Mouse (Mus musculus): ENCODE results near the gene Nr2c1.

The Nr2c1 gene

GRCm38 (mm10) chr10:94147756-94148531 lies at the start of gene Nr2c1:
Gene Nr2c1, plus strand, starts transcription at chr10:94148023.
- in situ Hi-C loops (cut with MboI, MseI): no loop called here

GRCm38 (mm10) chr10:94098100-94098499 lies 49.7 kb upstream of the Nr2c1 start:
- in situ Hi-C loops (cut with MboI, MseI): no loop called here

- in situ Hi-C loops (cut with MboI, MseI): loop anchor here (25.0 kb wide), 1 partner anchor 293 kb away; no protein-coding TSS in a partner anchor
Measured at GRCm38 (mm10) chr10:94105498-94105897, 42.3 kb upstream of the Nr2c1 start.

- in situ Hi-C loops (cut with MboI, MseI): loop anchor here (25.0 kb wide), 1 partner anchor 295 kb away; no protein-coding TSS in a partner anchor
Measured at GRCm38 (mm10) chr10:94107168-94107567, 40.7 kb upstream of the Nr2c1 start.

GRCm38 (mm10) chr10:94107607-94108006 lies 40.2 kb upstream of the Nr2c1 start:
- in situ Hi-C loops (cut with MboI, MseI): loop anchor here (25.0 kb wide), 1 partner anchor 295 kb away; no protein-coding TSS in a partner anchor

GRCm38 (mm10) chr10:94108791-94109190 lies 39.0 kb upstream of the Nr2c1 start:
- in situ Hi-C loops (cut with MboI, MseI): loop anchor here (25.0 kb wide), 1 partner anchor 296 kb away; no protein-coding TSS in a partner anchor

- in situ Hi-C loops (cut with MboI, MseI): loop anchor here (25.0 kb wide), 1 partner anchor 299 kb away; no protein-coding TSS in a partner anchor
Measured at GRCm38 (mm10) chr10:94110834-94111754, 36.7 kb upstream of the Nr2c1 start.

GRCm38 (mm10) chr10:94112207-94112606 lies 35.6 kb upstream of the Nr2c1 start:
- in situ Hi-C loops (cut with MboI, MseI): loop anchor here (25.0 kb wide), 1 partner anchor 300 kb away; no protein-coding TSS in a partner anchor

GRCm38 (mm10) chr10:94115893-94116599 lies 31.8 kb upstream of the Nr2c1 start:
- in situ Hi-C loops (cut with MboI, MseI): loop anchor here (5.0 to 25.0 kb wide), 2 partner anchors 104 to 304 kb away; no protein-coding TSS in a partner anchor

GRCm38 (mm10) chr10:94116781-94117340 lies 31.0 kb upstream of the Nr2c1 start:
- in situ Hi-C loops (cut with MboI, MseI): loop anchor here (5.0 to 25.0 kb wide), 2 partner anchors 105 to 305 kb away; no protein-coding TSS in a partner anchor

GRCm38 (mm10) chr10:94117916-94118315 lies 29.9 kb upstream of the Nr2c1 start:
- in situ Hi-C loops (cut with MboI, MseI): loop anchor here (5.0 to 25.0 kb wide), 2 partner anchors 106 to 306 kb away; no protein-coding TSS in a partner anchor

- in situ Hi-C loops (cut with MboI, MseI): loop anchor here (5.0 to 25.0 kb wide), 2 partner anchors 107 to 307 kb away; no protein-coding TSS in a partner anchor
Measured at GRCm38 (mm10) chr10:94118993-94119392, 28.8 kb upstream of the Nr2c1 start.

- in situ Hi-C loops (cut with MboI, MseI): loop anchor here (25.0 kb wide), 1 partner anchor 308 kb away; no protein-coding TSS in a partner anchor
Measured at GRCm38 (mm10) chr10:94120676-94121075, 27.1 kb upstream of the Nr2c1 start.

- in situ Hi-C loops (cut with MboI, MseI): loop anchor here (25.0 kb wide), 1 partner anchor 310 kb away; no protein-coding TSS in a partner anchor
Measured at GRCm38 (mm10) chr10:94122595-94122994, 25.2 kb upstream of the Nr2c1 start.

GRCm38 (mm10) chr10:94123581-94123980 lies 24.2 kb upstream of the Nr2c1 start:
- in situ Hi-C loops (cut with MboI, MseI): loop anchor here (25.0 kb wide), 1 partner anchor 311 kb away; no protein-coding TSS in a partner anchor

GRCm38 (mm10) chr10:94124376-94124775 lies 23.4 kb upstream of the Nr2c1 start:
- in situ Hi-C loops (cut with MboI, MseI): loop anchor here (25.0 kb wide), 1 partner anchor 312 kb away; no protein-coding TSS in a partner anchor

- in situ Hi-C loops (cut with MboI, MseI): no loop called here
Measured at GRCm38 (mm10) chr10:94129680-94130119, 18.1 kb upstream of the Nr2c1 start.

- in situ Hi-C loops (cut with MboI, MseI): no loop called here
Measured at GRCm38 (mm10) chr10:94133081-94133480, 14.7 kb upstream of the Nr2c1 start.

GRCm38 (mm10) chr10:94133674-94134073 lies 14.1 kb upstream of the Nr2c1 start:
- in situ Hi-C loops (cut with MboI, MseI): no loop called here
